Mouse (Mus musculus) spleen, adult 2 months (tissue): ENCODE measurements at regions not wholly inside any gene's neighbourhood (a gene's known extent, or its start where the extent isn't known, plus 50 kb on each side); places are given as distances from the start of the nearest gene placed in this dataset.

Experiments used
- CTCF ChIP-seq: fragments of 200-500 bp; IDR thresholded peaks from 2 replicates; pipeline ENCODE4 v1.5.1; 2011; ENCODE audit warnings: mild to moderate bottlenecking, inconsistent platforms; ENCODE audit not compliant: insufficient read depth, insufficient read length, insufficient replicate concordance; ENCODE audit errors: extremely low read depth
- POLR2A ChIP-seq: fragments of 200-500 bp; IDR thresholded peaks from 2 replicates; pipeline ENCODE4 v1.6.1; 2011; ENCODE audit warnings: low read depth, low read length, inconsistent platforms

DNA sequence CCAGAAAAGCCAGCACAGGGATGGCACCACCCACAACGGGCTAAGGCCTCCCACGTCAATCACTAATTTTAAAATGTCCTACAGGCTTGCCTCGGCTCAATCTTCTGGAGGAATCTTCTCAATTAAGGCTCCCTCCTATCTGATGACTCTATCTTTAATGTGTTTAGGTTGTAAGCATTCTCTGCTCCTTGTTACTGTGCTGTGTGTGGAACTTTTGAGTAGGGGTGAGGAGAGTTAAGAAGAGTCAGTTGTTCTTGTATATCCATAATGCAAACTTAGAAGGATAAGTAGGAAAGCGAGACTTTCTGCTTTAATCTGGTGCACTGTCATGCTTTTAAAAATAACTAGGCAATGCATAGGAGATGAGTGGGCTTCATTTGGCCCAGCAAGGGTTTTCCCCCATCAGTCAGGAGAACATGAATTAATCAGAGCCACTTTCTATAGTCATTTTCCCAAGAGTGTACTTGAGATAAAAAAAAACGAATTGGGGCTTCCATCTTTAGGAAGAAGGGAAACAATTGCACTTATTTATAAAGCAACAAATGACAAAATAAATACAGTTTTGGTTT is 87.2 kb upstream of the Pfn2 start:
- TF ChIP-seq POLR2A (no peak), CTCF (no peak)
